Mouse (Mus musculus) activated CD4-positive, CD25-positive, alpha-beta regulatory T cell, adult 9 weeks (primary cell): ENCODE data around the gene Shisa6. TPM values are rescaled to one million over a fixed set of nuclear protein-coding genes. Genes with fewer than 3 reads are reported as not detected.

Experiments
- polyA plus RNA-seq: library from polyadenylated mRNA; unstranded; fragments of 100-300 nt; shearing (Covaris generic); gene quantifications from one replicate; pipeline ENCODE4 v1.2.1, GENCODE M21; 2017

The Shisa6 gene
- not detected for polyA plus RNA-seq

DNA sequence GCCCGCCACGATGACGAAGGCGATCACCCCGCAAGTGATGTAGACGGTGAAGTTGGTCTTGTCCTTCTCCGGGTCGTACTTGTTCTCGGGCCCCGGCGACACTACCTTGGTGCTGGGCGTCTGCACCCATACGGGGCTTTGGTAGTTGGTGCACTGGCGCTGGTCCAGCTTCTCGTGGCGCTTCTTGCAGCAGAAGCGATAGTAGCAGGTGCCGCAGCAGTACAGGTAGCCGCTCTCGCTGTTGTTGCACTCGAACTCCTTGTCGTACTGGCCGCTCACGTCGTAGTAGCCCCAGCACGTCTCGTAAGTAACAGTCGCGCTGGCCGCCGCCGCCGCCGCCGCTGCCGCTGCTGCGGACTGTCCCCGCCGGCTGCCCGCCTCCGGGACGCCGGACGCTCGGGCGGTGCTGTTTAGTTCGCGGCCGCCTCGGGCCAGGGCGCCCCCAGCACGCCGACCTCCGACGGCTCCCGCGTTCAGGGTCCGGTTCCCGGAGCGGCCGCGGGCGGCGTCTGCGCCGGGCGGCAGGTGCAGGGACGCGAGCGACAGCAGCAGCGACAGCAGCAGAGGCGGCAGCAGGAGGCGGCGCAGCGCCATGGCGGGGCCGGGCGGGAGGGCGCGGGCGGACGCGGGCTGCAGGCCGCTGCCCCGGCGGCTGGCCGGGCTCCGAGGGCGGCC is at the start of gene Shisa6:
TSS of gene Shisa6 (minus strand) at position 594 of the 675 bp plus-strand sequence.

GRCm38 (mm10) chr11:66167801-66168651 is 357.7 kb downstream of the Shisa6 start, which contains the start of gene Dnah9:
Gene Dnah9, minus strand, starts transcription at chr11:66168551.

